Mouse (Mus musculus) liver, adult 2 months (tissue): Measurements from ENCODE around the gene Jak1. TPM values are rescaled to one million over a fixed set of nuclear protein-coding genes. Genes with fewer than 3 reads are reported as not detected.
A peak's percentile ranks its signal among the peaks of the same experiment; 100 is the strongest.

Experiments used
- DNase-seq: peaks from one replicate; pipeline ENCODE4 v3.0.0-alpha.2; 2011; ENCODE audit warnings: low read depth, low spot score; ENCODE audit errors: extremely low read depth
- H3K27ac ChIP-seq: fragments of 200-500 bp; replicated peaks from 2 replicates; pipeline ENCODE4 v1.5.1; 2012; ENCODE audit warnings: low read depth, mild to moderate bottlenecking, control low read depth, inconsistent platforms, low read length; ENCODE audit not compliant: insufficient read depth
- H3K27me3 ChIP-seq: fragments of 200-500 bp; 2 replicates; pipeline ENCODE4 v1.6.1; 2012; ENCODE audit warnings: mild to moderate bottlenecking, moderate library complexity, low read length, inconsistent platforms; ENCODE audit not compliant: control insufficient read depth, insufficient read depth
- H3K36me3 ChIP-seq: fragments of 200-500 bp; 2 replicates; pipeline ENCODE4 v1.6.1; 2012; ENCODE audit warnings: low read length, inconsistent platforms; ENCODE audit not compliant: control insufficient read depth, insufficient read depth
- H3K4me1 ChIP-seq: fragments of 200-500 bp; 2 replicates; pipeline ENCODE4 v1.6.1; 2011; ENCODE audit warnings: low read length; ENCODE audit not compliant: control insufficient read depth, insufficient read depth
- H3K4me3 ChIP-seq: fragments of 200-500 bp; 2 replicates; pipeline ENCODE4 v1.5.1; 2011; ENCODE audit warnings: low read depth, mild to moderate bottlenecking, control low read depth, low read length, moderate library complexity; ENCODE audit not compliant: insufficient read depth
- H3K79me2 ChIP-seq: fragments of 200-500 bp; 2 replicates; pipeline ENCODE4 v1.6.1; 2012; ENCODE audit warnings: inconsistent platforms, mild to moderate bottlenecking, low read length, moderate library complexity; ENCODE audit not compliant: control insufficient read depth, insufficient read depth
- H3K9ac ChIP-seq: fragments of 200-500 bp; 2 replicates; pipeline ENCODE4 v1.6.1; 2012; ENCODE audit warnings: low read depth, mild to moderate bottlenecking, control low read depth, inconsistent platforms, low read length
- CTCF ChIP-seq: fragments of 200-500 bp; IDR thresholded peaks from 2 replicates; pipeline ENCODE4 v1.5.1; 2011; ENCODE audit warnings: low read depth, low read length, control low read depth
- POLR2A ChIP-seq: fragments of 200-500 bp; IDR thresholded peaks from 2 replicates; pipeline ENCODE4 v1.6.1; 2011; ENCODE audit warnings: low read length, control low read depth; ENCODE audit not compliant: insufficient read depth; ENCODE audit errors: extremely low read depth
- WGBS: fragments of 180-500 bp; shearing (Covaris S2); methylation state at CpG from one replicate; pipeline ENCODE4 v1.1.7; 2018; 5-methylcytosine and 5-hydroxymethylcytosine counted together
- polyA plus RNA-seq: library from polyadenylated mRNA; depleted of rRNA; stranded (reverse); fragments of >200 nt; gene quantifications from 2 replicates; pipeline ENCODE4 v1.2.3, GENCODE M21; 2012
- total RNA-seq: library from RNA; depleted of rRNA; stranded (reverse); fragments of >200 nt; gene quantifications from 2 replicates; pipeline ENCODE4 v1.2.3, GENCODE M21; 2014

Jak1 gene
- total and polyA plus RNA-seq, 2 experiments: 21.7 to 67.1 TPM

GRCm38 (mm10) chr4:101247355-101247754 lies 17.7 kb downstream of the Jak1 start:
- WGBS: 46% methylated on average over 2 of the region's 2 CpGs
- Histone ChIP-seq H3K9ac (no peak overlapping the region), H3K4me1 (peaks cover 41% of the 10 kb centered on the region), H3K4me3 (no peak overlapping the region), H3K27me3 (no peaks in the 10 kb centered on the region), H3K79me2 (peaks cover 47% of the 10 kb centered on the region; the same call in 1 of the 2 replicates), H3K36me3 (no peaks in the 10 kb centered on the region), H3K27ac (no peak overlapping the region)
- no peak for DNase-seq
- TF ChIP-seq POLR2A (no peak), CTCF (no peak)

- Histone ChIP-seq H3K36me3 (peaks cover 3% of the 10 kb centered on the region), H3K79me2 (peaks cover 48% of the 10 kb centered on the region; the same call in 1 of the 2 replicates), H3K27me3 (no peaks in the 10 kb centered on the region), H3K4me1 (peaks cover 39% of the 10 kb centered on the region), H3K4me3 (no peak overlapping the region), H3K9ac (no peak overlapping the region), H3K27ac (0 out of 2 replicates have a peak overlapping the region, but pooled peaks have one; percentile 43)
- DNase-seq: no peak
- 76% methylated on average over 2 of the region's 2 CpGs for WGBS
- TF ChIP-seq CTCF (no peak), POLR2A (no peak)
Observed at GRCm38 (mm10) chr4:101246569-101246968, 18.5 kb downstream of the Jak1 start.

- Histone ChIP-seq H3K4me3 (no peak overlapping the region), H3K79me2 (peaks cover 51% of the 10 kb centered on the region), H3K27ac (peak overlapping the region; percentile 13; the same call in 1 of the 2 replicates), H3K27me3 (no peaks in the 10 kb centered on the region), H3K9ac (no peak overlapping the region), H3K4me1 (peaks cover 36% of the 10 kb centered on the region), H3K36me3 (peaks cover 3% of the 10 kb centered on the region)
- DNase-seq: no peak
- TF ChIP-seq POLR2A: no peak
- no peak for TF ChIP-seq CTCF
- WGBS: 62% methylated on average over 6 of the region's 6 CpGs
Observed at GRCm38 (mm10) chr4:101244257-101245011, 20.6 kb downstream of the Jak1 start.

GRCm38 (mm10) chr4:101240875-101241173 lies 24.3 kb downstream of the Jak1 start:
- no peak for TF ChIP-seq POLR2A
- TF ChIP-seq CTCF: no peak
- Histone ChIP-seq H3K36me3 (peaks cover 3% of the 10 kb centered on the region), H3K27me3 (no peaks in the 10 kb centered on the region), H3K79me2 (peaks cover 45% of the 10 kb centered on the region), H3K27ac (no peak overlapping the region), H3K4me1 (peaks cover 37% of the 10 kb centered on the region), H3K4me3 (no peak overlapping the region), H3K9ac (no peak overlapping the region)
- DNase-seq: no peak
- 93% methylated on average over 3 of the region's 3 CpGs for WGBS

- Histone ChIP-seq H3K79me2 (peaks cover 48% of the 10 kb centered on the region), H3K4me1 (peaks cover 32% of the 10 kb centered on the region), H3K27ac (no peak overlapping the region), H3K9ac (no peak overlapping the region), H3K27me3 (no peaks in the 10 kb centered on the region), H3K36me3 (peaks cover 3% of the 10 kb centered on the region), H3K4me3 (no peak overlapping the region)
- TF ChIP-seq POLR2A (no peak), CTCF (no peak)
- 90% methylated on average over 5 of the region's 5 CpGs for WGBS
- DNase-seq: no peak
Observed at GRCm38 (mm10) chr4:101240163-101240874, 24.8 kb downstream of the Jak1 start.
